Mouse (Mus musculus) kidney, embryonic 16.5 days (tissue): ENCODE measurements at regions not wholly inside any gene's neighbourhood (a gene's known extent, or its start where the extent isn't known, plus 50 kb on each side); places are given as distances from the start of the nearest gene placed in this dataset.
"Not testable (repeated sequence)": the region's sequence is repeated elsewhere in the genome, so short reads cannot be mapped to it uniquely, and the experiment has no call there.

Source experiments
- ATAC-seq: fragments of 200-750 bp; cut with Nextera tagmentation; 2 replicates; pipeline ENCODE4 v1.8.0; 2017; ENCODE audit warnings: moderate TSS enrichment; ENCODE audit not compliant: low FRiP score, low TSS enrichment
- H3K27ac ChIP-seq: fragments of 300-500 bp; sonication (generic); 2 replicates; pipeline ENCODE4 v1.5.1; 2014; ENCODE audit warnings: low read length
- H3K27me3 ChIP-seq: fragments of 300-500 bp; sonication (generic); 2 replicates; pipeline ENCODE4 v1.6.1; 2014; ENCODE audit warnings: low read length, control low read depth, mixed read lengths; ENCODE audit not compliant: insufficient read depth
- H3K36me3 ChIP-seq: fragments of 300-500 bp; sonication (generic); 2 replicates; pipeline ENCODE4 v1.6.1; 2014; ENCODE audit warnings: low read length, control low read depth, mixed read lengths; ENCODE audit not compliant: insufficient read depth
- H3K4me1 ChIP-seq: fragments of 300-500 bp; sonication (generic); 2 replicates; pipeline ENCODE4 v1.6.1; 2014; ENCODE audit warnings: low read length, control low read depth, mixed read lengths; ENCODE audit not compliant: insufficient read depth
- H3K4me2 ChIP-seq: fragments of 300-500 bp; sonication (generic); replicated peaks from 2 replicates; pipeline ENCODE4 v1.6.1; 2014; ENCODE audit warnings: low read depth, low read length
- H3K4me3 ChIP-seq: fragments of 300-500 bp; sonication (generic); 2 replicates; pipeline ENCODE4 v1.5.1; 2014; ENCODE audit warnings: mild to moderate bottlenecking, low read length
- H3K9ac ChIP-seq: fragments of 300-500 bp; sonication (generic); replicated peaks from 2 replicates; pipeline ENCODE4 v1.6.1; 2014; ENCODE audit warnings: low read length
- H3K9me3 ChIP-seq: fragments of 300-500 bp; sonication (generic); 2 replicates; pipeline ENCODE4 v1.6.1; 2016; ENCODE audit warnings: low read length, control low read depth
- WGBS: fragments of 180-500 bp; shearing (Covaris S2); extraction: QIAGEN DNeasy Blood & Tissue Kit; methylation state at CpG from one replicate; pipeline ENCODE4 v1.1.7; 2014; 5-methylcytosine and 5-hydroxymethylcytosine counted together

GRCm38 (mm10) chr6:48178360-48179120 lies 92.1 kb upstream of the Zfp746 start:
- H3K27me3 ChIP-seq = no peaks in the 10 kb centered on the region
- no peak overlapping the region for H3K9ac ChIP-seq
- 0 out of 2 replicates have a peak, but pooled peaks have one; percentile 27 for ATAC-seq
- H3K4me1 ChIP-seq = no peaks in the 10 kb centered on the region
- no peak overlapping the region for H3K27ac ChIP-seq
- 62% methylated on average over 3 of the region's 3 CpGs for WGBS
- no peaks in the 10 kb centered on the region for H3K36me3 ChIP-seq
- no peak overlapping the region for H3K4me3 ChIP-seq
- H3K4me2 ChIP-seq = no peak overlapping the region
- no peaks in the 10 kb centered on the region for H3K9me3 ChIP-seq

- no peaks in the 10 kb centered on the region for H3K27me3 ChIP-seq
- H3K36me3 ChIP-seq = no peaks in the 10 kb centered on the region
- H3K27ac ChIP-seq = no peak overlapping the region
- no peak overlapping the region for H3K4me2 ChIP-seq
- no peaks in the 10 kb centered on the region for H3K9me3 ChIP-seq
- H3K9ac ChIP-seq = no peak overlapping the region
- no peak overlapping the region for H3K4me3 ChIP-seq
- no peaks in the 10 kb centered on the region for H3K4me1 ChIP-seq
- ATAC-seq = no peak
- WGBS = 9% methylated on average over 2 of the region's 2 CpGs
Observed at GRCm38 (mm10) chr6:48177936-48178335, 91.5 kb upstream of the Zfp746 start.

- no peak for ATAC-seq
- no peak overlapping the region for H3K9ac ChIP-seq
- no peaks in the 10 kb centered on the region for H3K27me3 ChIP-seq
- no peak overlapping the region for H3K4me2 ChIP-seq
- no peaks in the 10 kb centered on the region for H3K9me3 ChIP-seq
- no peaks in the 10 kb centered on the region for H3K4me1 ChIP-seq
- H3K36me3 ChIP-seq = no peaks in the 10 kb centered on the region
- H3K27ac ChIP-seq = no peak overlapping the region
- WGBS = 78% methylated on average over 2 of the region's 2 CpGs
- no peak overlapping the region for H3K4me3 ChIP-seq
Observed at GRCm38 (mm10) chr6:48175234-48175633, 88.8 kb upstream of the Zfp746 start.

- H3K9me3 ChIP-seq, H3K4me2 ChIP-seq, ATAC-seq, H3K4me3 ChIP-seq, H3K27ac ChIP-seq, H3K27me3 ChIP-seq, H3K9ac ChIP-seq, H3K4me1 ChIP-seq, H3K36me3 ChIP-seq: not testable (repeated sequence)
- 78% methylated on average over 7 of the region's 13 CpGs for WGBS
Observed at GRCm38 (mm10) chr6:48172769-48173168, 86.4 kb upstream of the Zfp746 start.

- H3K9me3 ChIP-seq = no peaks in the 10 kb centered on the region
- ATAC-seq = no peak
- no peaks in the 10 kb centered on the region for H3K36me3 ChIP-seq
- H3K9ac ChIP-seq = no peak overlapping the region
- WGBS = 55% methylated on average over 2 of the region's 2 CpGs
- H3K27ac ChIP-seq = no peak overlapping the region
- no peak overlapping the region for H3K4me3 ChIP-seq
- no peaks in the 10 kb centered on the region for H3K27me3 ChIP-seq
- no peaks in the 10 kb centered on the region for H3K4me1 ChIP-seq
- H3K4me2 ChIP-seq = no peak overlapping the region
Observed at GRCm38 (mm10) chr6:48136851-48137250, 50.5 kb upstream of the Zfp746 start.
